Mouse (Mus musculus): Measurements from ENCODE around the gene Olfr1535. TPM values are rescaled to one million over a fixed set of nuclear protein-coding genes. Genes with fewer than 3 reads are reported as not detected.

Olfr1535 gene
- 0.04 TPM in 1 of 2 replicates, not detected in the other for polyA plus RNA-seq (2014; fragmentation: Nextera tagmentation; extraction: Ambion mirVana)

- WGBS: 61% methylated on average over 1 of the region's 1 CpGs
- no peak for ATAC-seq (ENCODE audit: low FRiP score)
Observed at GRCm38 (mm10) chr13:21559793-21560192, at the start of gene Olfr1535. Gene Olfr1535, minus strand, starts transcription at chr13:21559893.

GRCm38 (mm10) chr13:21591618-21592017 is 31.9 kb upstream of the Olfr1535 start:
- WGBS: 56% methylated on average over 2 of the region's 2 CpGs
- H3K9me3 ChIP-seq (ENCODE audit: control insufficient read depth, low read length): no peaks in the 10 kb centered on the region
- H3K27me3 ChIP-seq (ENCODE audit: control insufficient read depth, insufficient read depth, low read length): no peaks in the 10 kb centered on the region
- no peak overlapping the region for H3K27ac ChIP-seq (ENCODE audit: low read depth, low read length)
- DNase-seq (ENCODE audit: low spot score, missing footprints) (no peak), ATAC-seq (ENCODE audit: low FRiP score) (peak; percentile 40; the same call in 1 of the 2 replicates)
- H3K4me3 ChIP-seq (ENCODE audit: low read depth, low read length): no peak overlapping the region
- no peak overlapping the region for H3K4me2 ChIP-seq
- H3K36me3 ChIP-seq (ENCODE audit: control insufficient read depth, insufficient read depth, low read length): no peaks in the 10 kb centered on the region
- H3K9ac ChIP-seq (ENCODE audit: low read length): no peak overlapping the region
- H3K4me1 ChIP-seq (ENCODE audit: control insufficient read depth, insufficient read depth, low read length): no peaks in the 10 kb centered on the region

More at GRCm38 (mm10) chr13:21559793-21560192, at the start of gene Olfr1535:
- no peaks in the 10 kb centered on the region for H3K4me1 ChIP-seq (ENCODE audit: control insufficient read depth, insufficient read depth, low read length)
- no peaks in the 10 kb centered on the region for H3K36me3 ChIP-seq (ENCODE audit: control insufficient read depth, insufficient read depth, low read length)
- H3K9ac ChIP-seq (ENCODE audit: low read length): no peak within 1 kb of the TSS
- no peak within 1 kb of the TSS for H3K27ac ChIP-seq (ENCODE audit: low read depth, low read length)
- DNase-seq (ENCODE audit: low spot score, missing footprints): no peak
- no peak within 1 kb of the TSS for H3K4me3 ChIP-seq (ENCODE audit: low read depth, low read length)
- no peaks in the 10 kb centered on the region for H3K9me3 ChIP-seq (ENCODE audit: control insufficient read depth, low read length)
- H3K4me2 ChIP-seq: no peak within 1 kb of the TSS
- no peaks in the 10 kb centered on the region for H3K27me3 ChIP-seq (ENCODE audit: control insufficient read depth, insufficient read depth, low read length)

- 92% methylated on average over 2 of the region's 2 CpGs for WGBS
- no peak within 1 kb of the TSS for H3K4me2 ChIP-seq
- H3K9ac ChIP-seq (ENCODE audit: low read length): no peak within 1 kb of the TSS
- H3K4me3 ChIP-seq (ENCODE audit: low read depth, low read length): no peak within 1 kb of the TSS
- H3K9me3 ChIP-seq (ENCODE audit: control insufficient read depth, low read length): no peaks in the 10 kb centered on the region
- ATAC-seq (ENCODE audit: low FRiP score): no peak
- no peaks in the 10 kb centered on the region for H3K4me1 ChIP-seq (ENCODE audit: control insufficient read depth, insufficient read depth, low read length)
- no peaks in the 10 kb centered on the region for H3K27me3 ChIP-seq (ENCODE audit: control insufficient read depth, insufficient read depth, low read length)
- H3K36me3 ChIP-seq (ENCODE audit: control insufficient read depth, insufficient read depth, low read length): no peaks in the 10 kb centered on the region
- no peak within 1 kb of the TSS for H3K27ac ChIP-seq (ENCODE audit: low read depth, low read length)
- DNase-seq (ENCODE audit: low spot score, missing footprints): no peak
Observed at GRCm38 (mm10) chr13:21581659-21582058, 22.0 kb upstream of the Olfr1535 start, which contains the start of gene Olfr1364. Gene Olfr1364, minus strand, starts transcription at chr13:21581759.

GRCm38 (mm10) chr13:21550416-21551110 is 9.1 kb downstream of the Olfr1535 start:
- ATAC-seq (ENCODE audit: low FRiP score): no peak
- H3K4me3 ChIP-seq (ENCODE audit: low read depth, low read length): no peak overlapping the region
- H3K27ac ChIP-seq (ENCODE audit: low read depth, low read length): no peak overlapping the region
- H3K4me1 ChIP-seq (ENCODE audit: control insufficient read depth, insufficient read depth, low read length): no peaks in the 10 kb centered on the region
- 71% methylated on average over 3 of the region's 3 CpGs for WGBS
- no peak for DNase-seq (ENCODE audit: low spot score, missing footprints)
- no peak overlapping the region for H3K4me2 ChIP-seq
- no peaks in the 10 kb centered on the region for H3K9me3 ChIP-seq (ENCODE audit: control insufficient read depth, low read length)
- H3K9ac ChIP-seq (ENCODE audit: low read length): no peak overlapping the region
- H3K36me3 ChIP-seq (ENCODE audit: control insufficient read depth, insufficient read depth, low read length): no peaks in the 10 kb centered on the region
- H3K27me3 ChIP-seq (ENCODE audit: control insufficient read depth, insufficient read depth, low read length): no peaks in the 10 kb centered on the region

GRCm38 (mm10) chr13:21549487-21549886 is 10.2 kb downstream of the Olfr1535 start:
- Histone ChIP-seq H3K27me3 (ENCODE audit: control insufficient read depth, insufficient read depth, low read length) (no peaks in the 10 kb centered on the region), H3K27ac (ENCODE audit: low read depth, low read length) (no peak overlapping the region), H3K9ac (ENCODE audit: low read length) (no peak overlapping the region), H3K4me1 (ENCODE audit: control insufficient read depth, insufficient read depth, low read length) (no peaks in the 10 kb centered on the region), H3K9me3 (ENCODE audit: control insufficient read depth, low read length) (no peaks in the 10 kb centered on the region), H3K4me3 (ENCODE audit: low read depth, low read length) (no peak overlapping the region), H3K4me2 (no peak overlapping the region), H3K36me3 (ENCODE audit: control insufficient read depth, insufficient read depth, low read length) (no peaks in the 10 kb centered on the region)
- DNase-seq (ENCODE audit: low spot score, missing footprints) (no peak), ATAC-seq (ENCODE audit: low FRiP score) (no peak)
- WGBS: 94% methylated on average over 3 of the region's 3 CpGs

- 68% methylated on average over 1 of the region's 1 CpGs for WGBS
Observed at GRCm38 (mm10) chr13:21542708-21543107, 17.0 kb downstream of the Olfr1535 start, which contains the start of gene Olfr1366. Gene Olfr1366, minus strand, starts transcription at chr13:21542808.

GRCm38 (mm10) chr13:21530781-21531201 is 28.9 kb downstream of the Olfr1535 start, which contains the start of gene Zkscan8:
Gene Zkscan8, minus strand, starts transcription at chr13:21531120.
- Histone ChIP-seq H3K27ac (ENCODE audit: low read depth, low read length) (peak within 1 kb of the TSS; percentile 90), H3K9me3 (ENCODE audit: control insufficient read depth, low read length) (no peaks in the 10 kb centered on the region), H3K36me3 (ENCODE audit: control insufficient read depth, insufficient read depth, low read length) (peaks cover 2% of the 10 kb centered on the region; the same call in 1 of the 2 replicates), H3K4me3 (ENCODE audit: low read depth, low read length) (peak within 1 kb of the TSS; percentile 84), H3K27me3 (ENCODE audit: control insufficient read depth, insufficient read depth, low read length) (no peaks in the 10 kb centered on the region), H3K4me2 (peak within 1 kb of the TSS; percentile 62), H3K4me1 (ENCODE audit: control insufficient read depth, insufficient read depth, low read length) (0 out of 2 replicates have a peak, but pooled peaks cover 2% of the 10 kb centered on the region), H3K9ac (ENCODE audit: low read length) (peak within 1 kb of the TSS; percentile 98)
- under 1% methylated on average over 39 of the region's 39 CpGs for WGBS
- DNase-seq (ENCODE audit: low spot score, missing footprints): peak; percentile 99
- ATAC-seq (ENCODE audit: low FRiP score): peak; percentile 99

More at GRCm38 (mm10) chr13:21542708-21543107, 17.0 kb downstream of the Olfr1535 start, which contains the start of gene Olfr1366:
- Histone ChIP-seq H3K4me3 (ENCODE audit: low read depth, low read length) (no peak within 1 kb of the TSS), H3K9ac (ENCODE audit: low read length) (no peak within 1 kb of the TSS), H3K4me2 (no peak within 1 kb of the TSS), H3K27me3 (ENCODE audit: control insufficient read depth, insufficient read depth, low read length) (no peaks in the 10 kb centered on the region), H3K27ac (ENCODE audit: low read depth, low read length) (no peak within 1 kb of the TSS), H3K4me1 (ENCODE audit: control insufficient read depth, insufficient read depth, low read length) (no peaks in the 10 kb centered on the region), H3K36me3 (ENCODE audit: control insufficient read depth, insufficient read depth, low read length) (no peaks in the 10 kb centered on the region), H3K9me3 (ENCODE audit: control insufficient read depth, low read length) (no peaks in the 10 kb centered on the region)
- no peak for ATAC-seq (ENCODE audit: low FRiP score)
- no peak for DNase-seq (ENCODE audit: low spot score, missing footprints)

- peaks cover 3% of the 10 kb centered on the region; the same call in 1 of the 2 replicates for H3K36me3 ChIP-seq (ENCODE audit: control insufficient read depth, insufficient read depth, low read length)
- H3K9ac ChIP-seq (ENCODE audit: low read length): peak overlapping the region; percentile 44; the same call in 1 of the 2 replicates
- ATAC-seq (ENCODE audit: low FRiP score): no peak
- H3K27me3 ChIP-seq (ENCODE audit: control insufficient read depth, insufficient read depth, low read length): no peaks in the 10 kb centered on the region
- H3K4me1 ChIP-seq (ENCODE audit: control insufficient read depth, insufficient read depth, low read length): 0 out of 2 replicates have a peak, but pooled peaks cover 2% of the 10 kb centered on the region
- H3K9me3 ChIP-seq (ENCODE audit: control insufficient read depth, low read length): no peaks in the 10 kb centered on the region
- no peak overlapping the region for H3K27ac ChIP-seq (ENCODE audit: low read depth, low read length)
- H3K4me3 ChIP-seq (ENCODE audit: low read depth, low read length): peak overlapping the region; percentile 84; the same call in 1 of the 2 replicates
- H3K4me2 ChIP-seq: peak overlapping the region; percentile 62
- 55% methylated on average over 7 of the region's 7 CpGs for WGBS
- peak; percentile 88 for DNase-seq (ENCODE audit: low spot score, missing footprints)
Observed at GRCm38 (mm10) chr13:21530136-21530535, 29.6 kb downstream of the Olfr1535 start.

GRCm38 (mm10) chr13:21506221-21506649 is 53.5 kb downstream of the Olfr1535 start:
- Histone ChIP-seq H3K4me3 (ENCODE audit: low read depth, low read length) (peak overlapping the region; percentile 67), H3K4me1 (ENCODE audit: control insufficient read depth, insufficient read depth, low read length) (peaks cover 5% of the 10 kb centered on the region; the same call in 1 of the 2 replicates), H3K27ac (ENCODE audit: low read depth, low read length) (peak overlapping the region; percentile 54; the same call in 1 of the 2 replicates), H3K4me2 (peak overlapping the region; percentile 48), H3K9me3 (ENCODE audit: control insufficient read depth, low read length) (no peaks in the 10 kb centered on the region), H3K27me3 (ENCODE audit: control insufficient read depth, insufficient read depth, low read length) (no peaks in the 10 kb centered on the region), H3K9ac (ENCODE audit: low read length) (peak overlapping the region; percentile 80), H3K36me3 (ENCODE audit: control insufficient read depth, insufficient read depth, low read length) (no peaks in the 10 kb centered on the region)
- DNase-seq (ENCODE audit: low spot score, missing footprints): peak; percentile 98
- ATAC-seq (ENCODE audit: low FRiP score): peak; percentile 99
- under 1% methylated on average over 21 of the region's 21 CpGs for WGBS
